ENCODE assay signal across 28 mouse cellular contexts in genomic region chr12:16728221-16728620, GRCm38 (mm10).
"Had no signal": no experiment of that assay in that cellular context is flagged by ENCODE, and none has a peak within 500 bp of the region (broad histone marks: within the 10 kb centered on the region; RNA-seq: fewer than 3 reads in every experiment).

No protein-coding gene starts in this region.

- H3K4me1 ChIP-seq: embryonic facial prominence, embryonic 15.5 days; forebrain, embryonic 15.5 days had no signal

- DNase-seq: cerebellum, adult 2 months; cerebellum, adult 8-10 months; cerebellum, adult 9-10 months; cerebellum, adult 9-11 months; cerebellum, postnatal 10 days; cerebellum, postnatal 14 days; cerebellum, postnatal 25 days; cerebellum, postnatal 36 days; embryo, embryonic 11 days; forebrain, postnatal 0 days; gastrocnemius, adult 2 months; gastrocnemius, postnatal 10 days; gastrocnemius, postnatal 14 days; gastrocnemius, postnatal 25 days; gastrocnemius, postnatal 36 days; heart, adult 11 months; heart, adult 18-20 months had no signal

- ATAC-seq: forebrain, embryonic 13.5 days; forebrain, embryonic 14.5 days; forebrain, embryonic 15.5 days; forebrain, embryonic 16.5 days; forebrain, postnatal 0 days had no signal

- H3K36me3 ChIP-seq: embryonic facial prominence, embryonic 12.5 days; embryonic facial prominence, embryonic 13.5 days; embryonic facial prominence, embryonic 15.5 days; forebrain, embryonic 12.5 days; forebrain, embryonic 15.5 days had no signal

- H3K27me3 ChIP-seq: embryonic facial prominence, embryonic 12.5 days; embryonic facial prominence, embryonic 13.5 days; embryonic facial prominence, embryonic 15.5 days; forebrain, embryonic 12.5 days; forebrain, embryonic 13.5 days; forebrain, embryonic 15.5 days had no signal

- H3K4me2 ChIP-seq: embryonic facial prominence, embryonic 12.5 days; embryonic facial prominence, embryonic 13.5 days; embryonic facial prominence, embryonic 15.5 days; forebrain, embryonic 12.5 days; forebrain, embryonic 13.5 days; forebrain, embryonic 15.5 days had no signal

- H3K9ac ChIP-seq: embryonic facial prominence, embryonic 12.5 days; embryonic facial prominence, embryonic 13.5 days; embryonic facial prominence, embryonic 15.5 days; forebrain, embryonic 12.5 days; forebrain, embryonic 13.5 days; forebrain, embryonic 15.5 days; forebrain, postnatal 0 days had no signal

- H3K4me3 ChIP-seq: embryonic facial prominence, embryonic 10.5 days; embryonic facial prominence, embryonic 12.5 days; embryonic facial prominence, embryonic 13.5 days; embryonic facial prominence, embryonic 15.5 days; erythroblast, embryonic 14.5 days; forebrain, embryonic 10.5 days; forebrain, embryonic 12.5 days; forebrain, embryonic 13.5 days; forebrain, embryonic 15.5 days; gastrocnemius, adult 2 months had no signal

- H3K9me3 ChIP-seq: embryonic facial prominence, embryonic 10.5 days; embryonic facial prominence, embryonic 12.5 days; embryonic facial prominence, embryonic 13.5 days; embryonic facial prominence, embryonic 15.5 days; forebrain, embryonic 10.5 days; forebrain, embryonic 12.5 days; forebrain, embryonic 13.5 days; forebrain, embryonic 15.5 days had no signal

- H3K27ac ChIP-seq: embryonic facial prominence, embryonic 10.5 days; embryonic facial prominence, embryonic 12.5 days; embryonic facial prominence, embryonic 13.5 days; embryonic facial prominence, embryonic 15.5 days; forebrain, embryonic 10.5 days; forebrain, embryonic 12.5 days; forebrain, embryonic 13.5 days; forebrain, embryonic 15.5 days; gastrocnemius, adult 2 months had no signal
